Mouse (Mus musculus): ENCODE results near the gene Fam71a.

GRCm38 (mm10) chr1:191204876-191205275 is 40.3 kb upstream of the Fam71a start:
- TF ChIP-seq CTCF (IDR thresholded peaks at IDR 0.05; ENCODE audit: low read depth) (no peak), EP300 (optimal IDR thresholded peaks at IDR 0.05) (no peak)

Data from stomach, postnatal 0 days (tissue).